Mouse (Mus musculus) testis, postnatal 14 days (tissue): ENCODE data around the gene Ppp1r1c.
"Not testable (repeated sequence)": the region's sequence is repeated elsewhere in the genome, so short reads cannot be mapped to it uniquely, and the experiment has no call there.

Experiments used
- DNase-seq: peaks from one replicate; pipeline ENCODE4 v3.0.0; 2021; ENCODE audit warnings: low spot score

The Ppp1r1c gene

DNA sequence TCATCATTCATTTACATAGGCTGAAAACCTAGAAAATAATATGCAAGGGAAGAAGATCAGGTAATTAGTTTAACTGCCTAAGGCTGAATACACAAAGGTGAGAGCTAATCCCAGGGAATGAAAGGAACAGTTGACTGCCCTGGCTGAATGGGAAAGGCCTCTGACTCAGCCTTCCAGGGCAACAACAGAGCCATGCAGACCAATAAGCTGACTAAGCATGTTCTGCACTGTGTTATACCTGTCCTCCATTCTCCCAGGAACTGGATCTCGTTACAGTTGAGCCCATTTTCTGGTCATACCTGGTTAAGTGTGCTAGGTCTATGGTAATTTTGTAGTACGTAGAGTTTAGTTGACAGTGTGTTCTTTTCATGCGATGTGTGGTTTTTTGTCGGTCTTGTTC, 36.6 kb downstream of the Ppp1r1c start:
- DNase-seq, result no peak

DNA sequence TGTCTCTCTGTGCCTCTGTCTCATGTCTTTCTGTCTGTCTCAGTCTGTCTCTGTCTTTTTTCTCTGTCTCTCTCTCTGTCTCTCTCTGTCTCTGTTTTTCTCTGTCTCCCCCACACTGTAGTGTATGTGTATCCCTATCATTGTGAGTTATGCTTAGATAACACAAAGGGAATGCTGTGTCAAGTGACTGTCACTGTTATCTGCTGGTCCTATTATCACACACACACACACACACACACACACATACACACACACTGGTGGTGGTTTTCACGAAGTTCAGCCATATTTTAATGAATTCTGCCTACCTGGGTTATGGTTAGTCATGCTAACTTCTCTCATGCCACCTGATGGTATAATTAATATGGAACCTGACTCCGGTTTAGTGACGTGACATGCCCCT, 44.1 kb downstream of the Ppp1r1c start:
- no peak for DNase-seq

DNA sequence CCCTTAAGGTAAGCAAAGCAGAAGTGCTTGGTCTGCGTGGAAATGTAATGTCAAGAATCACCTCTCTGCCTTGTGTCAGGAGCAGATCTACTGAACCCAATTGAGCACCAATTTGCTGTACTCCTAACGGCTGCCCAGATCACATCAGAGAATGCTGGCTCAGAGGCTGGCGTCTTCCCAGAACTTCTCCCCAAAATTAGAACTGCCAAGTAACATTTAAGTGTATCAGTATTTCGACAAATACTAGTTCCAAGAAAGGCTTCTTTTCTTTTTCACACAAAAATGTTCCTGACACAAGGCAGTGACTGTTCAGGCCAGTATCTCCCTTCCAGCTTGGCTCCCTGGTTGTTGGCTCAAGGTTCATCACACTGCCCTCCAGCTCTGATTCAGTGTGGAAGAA, 52.4 kb downstream of the Ppp1r1c start:
- DNase-seq, result peak; percentile 31

DNA sequence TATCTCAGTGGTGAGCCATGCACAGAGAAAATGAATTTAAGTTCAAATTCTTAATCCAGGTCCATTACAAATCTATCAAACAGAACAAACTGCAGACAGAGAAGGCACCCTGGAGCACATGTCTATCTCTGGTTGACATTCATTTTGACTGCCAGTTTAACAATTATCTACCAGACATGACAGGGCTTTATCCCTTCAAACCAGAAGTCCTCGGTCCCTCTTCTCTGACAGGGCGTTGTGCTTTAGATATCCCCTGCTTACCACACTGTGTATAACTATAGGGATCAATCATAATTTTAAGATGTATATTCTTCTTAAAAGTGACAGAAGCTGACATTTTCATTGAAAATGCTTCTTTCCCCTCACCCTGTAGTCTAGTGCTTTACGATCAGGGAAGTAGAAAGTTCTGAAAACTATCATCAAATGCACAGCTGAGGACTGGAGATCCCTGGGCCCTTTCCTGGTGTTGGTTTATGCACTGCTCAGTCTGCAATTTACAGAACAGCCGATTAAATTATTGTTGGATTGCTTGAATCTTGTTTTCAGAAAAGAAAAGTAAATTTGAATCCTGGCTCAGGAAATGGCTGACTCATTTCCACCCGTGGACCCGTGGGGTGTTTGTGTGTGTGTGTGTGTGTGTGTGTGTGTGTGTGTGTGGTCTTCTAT, 55.3 kb downstream of the Ppp1r1c start:
- DNase-seq, result no peak

DNA sequence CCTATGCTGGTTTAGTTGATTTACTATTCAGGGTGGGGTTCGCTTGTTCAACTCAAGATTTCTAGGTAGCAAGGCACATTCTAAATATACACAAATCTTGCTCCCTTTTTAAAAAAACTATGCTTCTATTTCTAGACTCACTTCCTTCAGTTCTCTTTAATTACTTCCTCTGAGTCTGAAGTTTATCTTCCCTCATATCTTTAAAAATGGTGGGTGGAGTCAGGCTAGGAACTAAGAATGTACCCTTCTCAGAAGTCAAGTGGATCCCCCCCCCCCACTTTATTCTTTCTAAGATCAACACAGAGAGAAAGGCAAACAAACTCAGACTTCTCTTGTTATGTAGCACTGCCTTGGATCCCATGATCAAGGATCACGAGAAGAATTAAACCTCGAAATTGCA, 57.5 kb downstream of the Ppp1r1c start:
- no peak for DNase-seq

DNA sequence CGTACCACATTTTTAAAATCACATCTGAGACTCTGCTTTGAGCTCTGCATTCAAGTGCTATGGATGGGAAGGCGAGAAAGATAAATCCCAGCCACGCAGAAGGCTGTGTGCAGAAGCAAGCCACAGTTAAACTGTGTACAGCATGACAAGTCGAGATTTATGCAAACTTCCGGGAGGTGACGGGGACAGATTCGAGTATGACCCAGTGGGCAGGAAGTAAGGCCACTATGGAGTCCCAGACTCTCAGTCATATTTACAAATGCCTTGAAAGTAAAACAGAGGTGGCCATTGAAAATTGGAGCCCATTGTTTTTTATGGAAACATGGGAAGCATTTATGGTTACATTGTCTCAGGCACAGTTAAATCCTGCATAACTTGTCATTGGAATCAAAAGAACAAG, 58.1 kb downstream of the Ppp1r1c start:
- DNase-seq, result no peak

DNA sequence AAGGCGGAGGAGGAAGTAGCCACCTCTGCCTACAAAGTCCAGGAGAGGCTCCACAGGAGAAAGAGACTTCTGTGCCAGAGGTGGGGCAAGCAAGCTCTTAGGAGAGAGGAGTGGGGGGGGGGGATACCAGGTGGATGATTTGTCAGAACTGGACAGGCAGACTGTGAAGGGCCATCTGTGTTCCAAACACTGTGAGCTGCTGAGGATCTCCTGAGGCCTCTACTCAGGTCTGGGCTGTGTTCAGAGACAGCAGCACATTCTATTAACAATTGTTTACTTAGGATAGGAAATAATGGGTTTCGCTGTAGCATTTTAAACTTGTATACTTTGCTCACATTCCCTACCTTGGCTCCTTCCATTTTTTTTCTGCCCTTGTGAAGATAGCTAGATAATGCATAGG, 61.0 kb downstream of the Ppp1r1c start:
- no peak for DNase-seq

DNA sequence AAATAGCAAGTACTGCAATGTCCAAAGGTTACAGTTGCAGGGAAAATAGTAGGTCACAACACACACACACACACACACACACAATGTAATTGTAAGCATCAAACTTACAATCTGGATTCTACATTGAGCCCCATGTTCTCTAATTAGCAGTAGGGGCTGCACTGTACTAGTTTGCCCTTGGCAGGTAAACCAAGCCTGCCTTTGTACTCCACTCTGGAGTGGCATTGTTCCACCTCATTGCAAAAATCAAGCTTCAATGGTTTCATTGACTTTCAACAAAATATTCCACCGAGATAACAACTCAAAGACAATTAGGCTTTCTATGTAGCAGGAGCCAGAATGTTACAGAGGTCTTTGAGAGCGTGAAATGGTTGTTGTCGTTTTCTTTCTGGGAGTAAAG, 62.7 kb downstream of the Ppp1r1c start:
- DNase-seq, result no peak

DNA sequence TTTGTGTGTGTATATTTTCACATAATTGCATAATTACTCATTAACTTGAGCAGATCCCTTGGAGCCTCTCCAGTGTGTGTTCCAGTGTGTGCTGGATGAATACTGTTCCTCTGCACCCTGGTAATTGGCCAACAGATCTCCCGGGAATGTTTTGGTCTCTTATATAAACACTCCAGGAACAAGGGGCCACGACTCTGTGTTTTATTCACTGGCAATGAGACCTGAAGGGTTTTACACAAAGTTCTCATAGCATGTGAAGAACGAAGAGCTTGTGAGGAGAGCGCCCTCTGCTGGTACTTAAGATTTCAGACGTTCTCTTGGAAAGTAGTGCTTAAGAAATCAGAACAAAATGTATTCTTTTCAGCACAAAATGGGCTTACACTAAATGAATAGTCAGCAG, 66.8 kb downstream of the Ppp1r1c start:
- peak; percentile 55 for DNase-seq

DNA sequence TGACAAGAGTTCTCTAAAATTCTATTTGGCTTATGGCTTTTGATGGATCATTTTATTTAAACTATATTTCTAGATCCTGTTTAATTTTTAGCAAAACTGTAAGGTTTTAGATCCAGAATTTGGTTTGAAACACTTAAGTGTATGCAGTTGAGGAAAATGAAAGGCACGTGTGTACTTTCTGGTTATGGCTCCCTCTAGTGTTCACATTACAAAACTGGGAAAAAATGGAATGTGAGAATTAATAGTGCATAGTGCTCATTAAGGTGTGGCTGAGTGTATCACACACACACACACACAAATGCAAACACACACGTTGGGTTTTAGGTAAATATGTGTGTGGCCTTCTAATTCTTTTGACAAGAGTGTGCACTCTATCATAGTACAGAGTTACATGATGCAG, 70.2 kb downstream of the Ppp1r1c start:
- no peak for DNase-seq

DNA sequence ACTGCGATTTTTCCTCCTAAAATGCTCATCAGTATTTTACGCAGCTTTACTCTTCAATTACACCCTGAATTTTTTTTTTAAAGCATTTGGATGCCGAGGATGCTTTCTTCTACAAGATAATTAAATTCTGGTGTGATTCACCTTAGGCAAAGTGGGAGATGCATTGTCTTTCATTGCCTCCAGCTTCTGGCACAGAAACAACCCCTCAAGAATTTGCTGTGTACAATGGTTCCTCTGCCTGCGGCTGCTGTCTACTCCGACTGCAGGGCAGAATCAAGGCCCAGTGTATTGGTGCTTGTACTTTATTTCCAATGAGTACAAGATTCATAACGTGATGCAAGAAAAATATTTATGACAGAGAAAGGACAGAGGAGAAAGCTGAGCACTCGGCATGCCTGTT, 73.2 kb downstream of the Ppp1r1c start:
- no peak for DNase-seq

DNA sequence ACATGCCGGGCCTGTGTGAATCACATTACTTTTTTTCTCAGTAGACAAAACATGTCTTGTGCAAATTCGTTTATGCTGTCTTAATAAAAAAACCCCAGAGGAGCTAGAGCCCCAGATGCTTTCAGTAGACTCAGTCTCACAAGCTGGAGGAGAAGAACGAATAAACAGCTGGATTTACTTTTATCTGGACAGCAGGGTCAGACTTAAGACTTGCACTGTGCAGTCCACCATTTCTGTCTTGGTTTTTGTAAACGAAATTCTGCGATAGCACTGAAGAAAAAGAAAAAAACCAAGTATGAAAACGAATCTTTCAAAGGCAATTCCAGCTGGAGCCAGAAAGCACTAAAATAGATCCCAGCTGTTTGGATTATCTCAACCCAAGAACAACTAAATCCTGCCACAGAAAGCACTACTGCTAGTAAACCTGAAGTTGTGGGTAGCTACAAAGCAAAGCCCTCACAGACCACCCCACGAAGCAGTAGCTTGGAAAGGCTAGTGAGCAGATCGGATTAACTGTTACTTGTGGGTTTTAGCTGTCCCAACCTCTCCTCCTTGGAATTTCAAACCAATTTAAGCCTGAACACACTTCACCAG, 78.1 kb downstream of the Ppp1r1c start:
- DNase-seq, result no peak

DNA sequence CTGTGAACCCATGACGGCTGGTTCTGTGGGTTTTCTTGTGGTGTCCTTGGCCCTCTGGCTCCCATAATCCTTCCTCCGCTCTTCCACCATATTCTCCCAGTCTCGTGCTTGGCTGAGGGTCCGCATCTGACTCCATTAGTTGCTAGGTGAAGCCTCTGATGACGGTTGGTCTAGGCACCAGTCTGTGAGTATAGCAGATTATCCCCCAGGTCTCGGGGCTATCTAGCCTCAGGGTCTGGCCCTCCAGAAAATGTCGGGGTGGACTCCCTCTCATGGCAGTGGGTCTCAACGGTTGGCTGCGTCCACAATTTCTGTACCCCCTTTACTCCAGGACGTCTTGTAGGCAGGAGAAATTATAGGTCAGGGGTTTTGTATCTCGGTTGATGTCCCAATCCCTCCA, 78.9 kb downstream of the Ppp1r1c start:
- no peak for DNase-seq

DNA sequence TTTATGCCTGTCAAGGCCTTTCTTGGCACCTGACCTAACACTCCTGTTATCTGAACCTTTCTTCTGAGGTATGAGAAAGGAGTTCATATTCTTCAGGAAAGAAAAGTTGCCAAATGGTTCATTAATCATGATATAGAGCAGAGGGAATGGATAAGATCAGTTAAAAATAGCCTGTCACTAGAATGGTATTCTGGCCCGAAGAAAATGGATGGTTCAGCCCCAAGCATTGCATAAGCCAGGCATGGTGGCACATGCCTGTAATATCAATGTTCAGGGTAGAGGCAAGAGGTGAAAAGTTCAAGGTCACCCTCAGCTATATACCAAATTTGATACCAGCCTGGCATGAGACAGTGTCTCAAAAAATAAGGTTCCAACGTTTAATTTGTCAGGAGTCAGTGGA, 85.6 kb downstream of the Ppp1r1c start:
- DNase-seq, result no peak

DNA sequence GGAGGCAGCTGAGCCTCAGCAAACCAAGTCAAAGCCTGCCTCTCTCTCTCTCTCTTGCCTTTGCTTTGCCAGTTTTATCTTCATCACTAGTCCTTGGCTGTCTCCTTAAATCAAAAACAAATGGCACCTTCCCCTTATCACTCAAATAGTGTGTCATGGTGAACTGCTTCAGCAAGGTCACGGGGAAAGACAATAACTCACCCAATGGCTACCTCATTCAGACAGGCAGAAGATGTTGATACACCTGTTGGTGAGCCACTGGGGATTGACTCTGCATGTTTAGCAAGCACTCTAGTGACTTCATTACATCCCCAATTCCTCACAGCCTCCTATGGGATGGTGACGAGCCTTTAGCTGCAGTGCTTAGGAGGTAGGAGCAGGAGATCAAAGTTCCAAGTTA, 89.9 kb downstream of the Ppp1r1c start:
- DNase-seq, result no peak

DNA sequence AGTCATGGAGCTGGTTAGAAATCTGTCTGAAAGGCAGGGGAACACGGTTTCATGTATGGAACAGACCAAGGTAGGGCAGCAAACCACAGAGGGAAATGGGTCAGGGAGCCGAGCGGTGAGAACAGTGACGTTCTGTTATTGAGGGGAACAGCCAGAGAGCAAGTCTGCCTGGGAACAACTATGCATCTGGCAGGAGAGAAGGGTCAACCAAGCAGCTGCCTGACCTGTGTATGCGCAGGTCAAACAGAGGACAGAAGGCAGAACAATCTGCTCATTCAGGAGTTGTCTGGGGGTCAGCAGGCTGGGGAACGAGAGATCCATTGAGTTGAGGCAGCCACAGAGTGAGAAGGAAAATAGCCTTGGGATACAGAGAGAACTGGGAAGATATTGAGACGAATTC, 91.0 kb downstream of the Ppp1r1c start:
- no peak for DNase-seq

DNA sequence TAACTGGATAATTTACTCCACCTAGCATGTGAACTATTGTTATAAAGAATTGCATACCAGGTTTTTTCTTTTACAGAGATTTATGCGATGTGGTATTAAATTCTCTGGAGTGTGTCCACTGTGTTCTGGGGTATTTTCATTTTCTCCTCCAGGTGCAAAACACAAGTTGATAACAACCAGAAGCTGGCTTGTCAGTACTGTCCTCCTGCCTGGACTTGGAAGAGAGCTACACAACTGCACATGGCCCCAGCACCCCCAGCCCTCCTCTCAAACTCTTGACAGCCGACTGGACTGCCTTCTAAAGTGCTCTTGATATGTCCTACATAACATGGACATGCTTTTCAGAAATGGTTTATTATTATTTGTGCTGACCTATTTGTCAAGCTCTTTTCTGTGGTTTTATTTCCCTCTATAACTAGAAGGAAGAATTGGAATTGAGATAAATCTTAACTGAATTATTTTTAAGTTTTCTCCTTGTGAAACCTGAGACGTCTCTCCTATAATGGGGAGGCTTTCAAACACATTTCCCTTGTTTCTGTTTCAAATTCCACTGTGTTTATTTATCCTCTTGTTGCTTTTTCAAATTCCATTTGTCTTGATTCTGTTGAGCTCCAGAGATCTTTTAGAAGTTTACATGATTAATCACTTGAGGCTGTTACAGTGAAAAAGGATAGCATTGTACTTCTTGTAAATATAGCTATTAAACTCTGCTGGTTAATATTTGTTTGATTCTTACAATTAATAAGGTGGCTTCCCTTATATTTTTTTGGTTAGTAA, 108.3 kb downstream of the Ppp1r1c start:
- no peak for DNase-seq

DNA sequence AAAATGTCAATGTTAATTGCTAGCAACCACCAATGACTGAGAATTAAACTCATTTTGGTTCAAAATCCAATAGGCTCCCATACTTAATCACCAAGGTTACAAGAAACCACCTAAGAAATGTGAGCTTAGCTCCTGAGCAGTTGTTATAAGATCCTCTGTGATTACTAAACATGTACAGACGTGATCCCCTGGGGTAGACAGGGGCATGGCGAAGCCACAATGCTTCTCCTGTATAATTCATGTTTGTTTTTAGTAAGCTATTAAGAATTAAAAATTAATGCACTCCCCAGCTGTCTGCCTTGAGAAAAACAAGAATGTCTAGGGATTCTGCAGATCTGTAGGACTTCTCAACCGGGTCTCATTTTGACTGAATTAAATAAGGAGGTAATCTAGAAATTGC, 112.0 kb downstream of the Ppp1r1c start:
- DNase-seq, result no peak

DNA sequence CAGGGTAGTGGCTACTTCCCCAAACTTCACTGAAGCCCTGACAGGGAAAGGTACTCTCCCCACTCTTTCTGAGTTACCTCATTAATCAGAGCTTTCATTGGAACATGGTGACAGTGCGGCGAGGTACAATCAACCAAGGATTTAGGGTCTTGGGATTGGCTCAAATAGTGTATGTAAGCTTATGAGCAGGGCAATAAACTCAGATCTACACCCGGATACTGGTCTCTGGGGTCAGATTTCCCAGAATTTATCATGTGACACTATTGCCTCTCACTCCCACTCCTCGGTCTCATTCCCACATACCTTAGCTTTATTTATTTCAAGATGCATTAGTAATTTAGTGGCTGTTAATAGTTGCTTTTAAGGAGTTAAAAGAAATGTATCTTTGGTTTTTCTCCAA, 118.3 kb downstream of the Ppp1r1c start:
- DNase-seq, result no peak

DNA sequence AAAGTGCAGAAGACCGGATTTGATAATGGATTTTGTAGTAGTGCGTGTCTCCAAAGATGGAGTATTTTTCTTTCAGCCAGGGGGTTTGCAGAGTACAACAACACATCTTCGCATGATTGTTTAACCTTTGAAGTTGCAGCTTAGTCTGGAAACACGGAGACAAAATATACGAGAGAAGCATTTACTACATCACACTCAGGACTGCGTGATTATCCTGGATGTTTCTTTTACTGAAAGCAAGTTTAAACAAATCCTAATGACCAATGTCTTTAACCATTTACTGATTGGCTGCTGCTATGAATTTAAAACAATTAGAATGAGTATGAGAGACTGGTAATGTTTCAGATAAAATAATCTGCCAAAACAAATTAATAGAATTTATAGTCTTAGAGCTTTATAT, 131.5 kb downstream of the Ppp1r1c start:
- DNase-seq, result no peak

DNA sequence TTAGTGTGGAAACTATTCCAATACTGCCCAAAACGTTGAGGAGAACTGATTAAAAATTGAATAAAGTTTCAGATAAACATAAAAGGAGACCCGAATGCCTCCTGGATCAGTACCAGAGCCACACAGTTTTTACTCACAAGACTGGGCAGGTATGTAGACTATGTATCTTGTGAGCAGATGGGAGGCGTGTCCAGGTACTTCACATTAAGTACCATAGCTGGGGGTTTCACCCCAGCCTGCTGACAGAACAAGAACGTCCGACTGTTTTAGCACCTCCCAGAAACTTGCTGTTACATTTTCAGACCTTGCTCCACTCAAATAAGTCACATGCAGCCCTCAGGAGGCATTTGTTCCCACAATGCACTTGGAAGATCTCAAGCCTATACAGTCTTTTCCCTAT, 131.9 kb downstream of the Ppp1r1c start:
- no peak for DNase-seq

DNA sequence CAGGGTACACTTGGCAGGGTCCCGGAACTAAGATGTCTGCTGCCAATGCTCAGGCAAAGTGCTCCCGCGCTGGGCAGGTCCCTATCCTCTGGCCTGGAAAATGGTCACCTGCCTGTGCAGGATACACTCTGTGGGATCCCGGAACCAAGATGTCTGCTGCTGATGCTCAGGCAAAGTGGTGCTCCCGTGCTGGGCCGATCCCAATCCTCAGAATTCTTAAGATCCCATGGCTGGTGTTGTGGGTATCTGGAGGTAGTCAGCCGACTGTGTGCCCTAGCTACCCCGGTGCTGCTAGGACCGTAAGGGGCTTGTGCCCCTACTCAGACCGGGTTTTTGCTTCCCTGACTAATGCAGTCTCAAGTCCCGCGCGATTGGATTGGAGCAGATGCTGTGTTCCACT, 139.8 kb downstream of the Ppp1r1c start:
- not testable (repeated sequence) for DNase-seq

DNA sequence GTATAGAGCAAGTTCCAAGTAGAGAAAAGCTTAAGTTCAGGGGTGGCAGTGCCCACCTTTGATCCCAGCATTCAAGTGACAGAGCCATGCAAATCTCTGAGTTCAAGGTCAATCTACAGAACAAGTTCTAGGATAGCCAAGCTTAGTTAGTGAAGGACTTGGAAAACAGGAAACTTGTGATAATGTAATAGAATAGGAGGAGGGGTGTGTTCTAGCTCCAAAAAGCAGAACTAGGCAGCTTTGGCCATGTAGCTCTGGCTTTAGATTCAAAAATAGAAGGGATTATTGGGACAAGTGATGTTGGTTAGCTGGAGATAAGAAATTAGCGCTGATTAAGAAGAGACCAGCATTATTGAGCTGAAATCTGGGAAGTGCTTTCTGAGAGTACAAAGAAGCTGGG, 149.3 kb downstream of the Ppp1r1c start:
- DNase-seq, result no peak
